Mouse (Mus musculus): Measurements from ENCODE around the gene Rapgef1.

DNA sequence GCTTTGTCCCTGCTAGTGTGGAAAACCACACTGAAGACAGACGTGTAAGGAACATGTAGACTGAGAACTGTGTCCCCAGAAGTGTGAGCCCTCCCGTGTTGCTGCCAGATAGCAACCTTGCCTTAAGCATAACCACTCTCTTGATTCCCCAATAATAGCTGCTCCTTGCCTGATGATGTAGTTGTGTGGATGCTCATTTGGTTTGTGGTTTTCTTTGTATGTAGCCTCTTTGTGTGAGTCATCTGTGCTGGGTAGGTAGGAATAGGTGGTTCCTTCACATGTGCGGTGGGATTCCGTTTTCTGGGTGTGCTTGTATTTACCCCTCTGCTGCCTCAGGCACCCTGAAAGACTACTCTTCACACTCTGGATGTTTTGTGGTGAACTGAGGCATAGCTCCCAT is 49.4 kb downstream of the Rapgef1 start:
- no peak for TF ChIP-seq CTCF (IDR thresholded peaks at IDR 0.05)
- no peak for TF ChIP-seq EP300 (IDR thresholded peaks at IDR 0.05)

All from lung, postnatal 0 days (tissue).